Mouse (Mus musculus): ENCODE measurements around the gene Cops6.

Cops6 gene

DNA sequence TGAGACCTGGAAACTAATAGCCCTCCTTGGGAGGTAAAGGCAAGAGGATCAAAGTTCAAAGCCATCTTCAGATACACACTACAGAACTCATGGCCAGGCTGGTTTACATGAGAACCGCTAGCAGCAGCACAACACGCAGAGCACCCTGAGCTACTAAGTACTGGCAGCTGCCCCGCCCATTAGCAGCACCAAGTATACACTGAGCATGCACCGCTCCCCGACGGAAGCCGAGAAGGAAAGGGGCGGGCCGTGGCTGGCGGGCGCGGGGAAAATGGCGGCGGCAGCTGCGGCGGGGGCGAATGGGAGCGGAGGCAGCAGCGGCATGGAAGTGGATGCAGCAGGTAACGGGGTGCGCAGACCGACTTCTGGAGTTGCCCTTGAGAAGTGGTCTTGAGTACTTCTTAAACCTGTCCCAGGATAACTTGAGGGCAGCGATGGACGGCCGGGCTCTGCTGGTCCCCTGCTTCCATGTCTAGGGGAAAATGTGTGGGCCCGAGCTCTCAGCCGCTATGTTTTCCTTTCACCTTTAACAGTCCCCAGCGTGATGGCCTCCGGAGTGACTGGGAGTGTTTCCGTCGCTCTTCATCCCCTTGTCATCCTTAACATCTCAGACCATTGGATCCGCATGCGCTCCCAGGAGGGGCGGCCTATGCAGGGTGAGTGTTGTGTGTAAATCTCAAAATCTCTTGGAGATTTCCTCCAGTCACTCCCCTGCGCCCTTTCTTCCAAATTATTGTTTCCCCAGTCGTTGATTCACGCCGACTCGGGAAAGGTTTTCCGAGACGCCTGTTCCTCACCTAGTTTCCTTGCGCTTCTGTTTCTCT is at the start of gene Cops6:
TSS of gene Cops6 (plus strand) at position 230 of the 824 bp plus-strand sequence.
- DNase-seq, result peak; percentile 93

DNA sequence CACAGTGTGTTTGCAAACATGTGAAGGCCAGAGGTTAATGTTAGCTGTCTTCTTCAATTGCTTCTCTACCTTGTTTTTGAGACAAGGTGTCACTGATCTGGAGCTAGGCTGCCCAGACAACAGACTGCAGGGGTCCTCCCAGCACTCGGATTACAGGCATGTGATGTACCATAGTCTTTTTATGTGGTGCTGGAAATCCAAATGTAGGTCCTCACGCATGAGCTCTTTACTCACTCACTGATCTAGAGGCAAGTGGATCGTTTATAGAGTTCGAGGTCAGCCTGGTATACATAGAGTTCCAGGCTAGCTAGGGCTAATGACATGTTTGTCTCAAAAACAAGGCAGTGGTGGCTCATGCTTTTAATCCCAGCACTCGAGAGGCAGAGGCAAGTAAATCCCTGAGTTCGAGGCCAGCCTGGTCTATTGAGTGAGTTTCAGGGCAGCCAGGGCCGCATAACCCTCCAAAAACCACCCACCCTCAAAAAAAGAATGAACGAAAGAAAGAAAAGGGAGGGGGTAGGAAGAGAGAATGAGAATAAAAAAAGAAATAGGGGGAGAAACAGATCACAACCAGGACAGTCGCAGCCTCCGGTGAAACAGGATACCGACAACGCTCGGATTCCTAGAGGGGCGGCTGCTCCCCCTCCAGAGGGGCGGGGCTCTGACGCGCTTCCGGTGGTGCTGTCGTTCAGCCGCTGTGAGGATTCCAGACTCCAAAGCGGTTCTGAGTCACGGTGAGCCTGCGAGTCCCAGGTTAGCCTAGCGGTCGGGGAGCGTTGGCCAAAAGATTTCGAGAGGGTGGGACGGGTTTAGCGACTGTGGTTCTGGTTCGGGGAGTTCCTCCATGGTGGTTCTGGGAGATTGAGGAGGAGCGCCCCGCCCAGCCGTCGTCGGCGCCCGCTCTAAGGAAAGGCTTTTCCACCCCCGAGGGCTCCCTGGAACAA is 44.3 kb upstream of the Cops6 start, which contains the start of gene Zscan21:
TSS of gene Zscan21 (plus strand) at position 649 of the 944 bp plus-strand sequence.
- peak; percentile 85 for DNase-seq

DNA sequence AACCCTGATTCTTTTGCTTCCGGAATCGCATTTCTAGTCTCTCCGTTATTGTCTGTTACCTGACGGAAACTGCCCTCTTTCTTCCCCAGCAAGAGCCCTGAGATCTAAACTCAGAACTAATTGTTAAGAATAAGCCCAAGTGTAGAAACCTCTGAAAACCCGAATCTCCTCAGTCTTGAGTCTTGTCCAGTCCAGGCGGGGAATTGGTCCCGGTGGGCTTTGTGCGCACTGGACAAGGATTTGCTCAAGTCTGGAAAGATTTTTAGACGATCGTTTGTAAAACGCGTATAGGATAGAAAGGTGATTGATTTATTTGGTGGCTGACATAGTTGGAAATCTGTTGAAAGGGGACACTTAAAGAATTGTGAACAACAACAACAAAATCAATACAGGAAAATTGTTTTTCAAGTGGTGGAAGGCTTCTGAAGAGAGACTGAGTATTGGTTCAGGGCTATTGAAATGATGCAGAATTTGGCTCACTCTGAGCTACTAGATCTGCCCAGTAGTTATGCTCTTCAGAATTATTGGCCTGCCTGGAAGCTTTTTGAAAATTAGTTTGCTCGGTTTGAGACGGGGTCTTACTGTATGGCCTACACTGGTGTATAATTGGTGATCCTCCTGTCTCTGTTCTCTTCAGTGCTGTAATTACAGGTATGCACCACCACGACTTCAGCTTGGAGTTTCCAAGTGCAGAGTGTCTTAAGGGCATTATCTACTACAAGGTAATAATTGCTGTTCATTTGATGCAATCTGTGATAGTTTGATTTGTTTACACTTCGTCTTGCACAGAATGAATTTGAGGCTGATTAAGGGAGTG is 43.5 kb upstream of the Cops6 start:
- DNase-seq, result no peak

GRCm38 (mm10) chr5:138118041-138118440 is 42.8 kb upstream of the Cops6 start:
- no peak for DNase-seq

- no peak for DNase-seq
Observed at GRCm38 (mm10) chr5:138132425-138133064, 28.3 kb upstream of the Cops6 start.

- DNase-seq, result no peak
Observed at GRCm38 (mm10) chr5:138137257-138137656, 23.6 kb upstream of the Cops6 start.

GRCm38 (mm10) chr5:138137935-138138549 is 22.8 kb upstream of the Cops6 start:
- DNase-seq, result no peak

GRCm38 (mm10) chr5:138138585-138138984 is 22.3 kb upstream of the Cops6 start:
- no peak for DNase-seq

DNA sequence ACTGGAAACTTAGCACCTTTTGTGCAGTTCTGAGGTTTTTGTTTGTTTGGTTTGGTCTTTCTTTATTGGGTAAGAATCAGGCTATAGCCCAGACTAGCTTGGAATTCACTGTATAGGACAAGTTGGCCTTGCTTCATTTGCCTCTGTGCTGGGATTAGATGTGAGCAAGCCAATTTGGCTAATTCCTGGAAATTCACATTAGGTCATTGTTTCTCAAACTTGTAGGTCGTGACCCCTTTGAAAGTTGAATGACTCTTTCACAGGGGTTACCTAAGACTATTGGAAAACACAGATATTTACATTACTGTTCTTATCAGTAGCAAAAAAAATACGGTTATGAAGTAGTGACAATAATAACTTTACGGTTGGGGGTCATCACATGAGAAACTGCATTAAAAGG is 6.5 kb upstream of the Cops6 start:
- no peak for DNase-seq

DNA sequence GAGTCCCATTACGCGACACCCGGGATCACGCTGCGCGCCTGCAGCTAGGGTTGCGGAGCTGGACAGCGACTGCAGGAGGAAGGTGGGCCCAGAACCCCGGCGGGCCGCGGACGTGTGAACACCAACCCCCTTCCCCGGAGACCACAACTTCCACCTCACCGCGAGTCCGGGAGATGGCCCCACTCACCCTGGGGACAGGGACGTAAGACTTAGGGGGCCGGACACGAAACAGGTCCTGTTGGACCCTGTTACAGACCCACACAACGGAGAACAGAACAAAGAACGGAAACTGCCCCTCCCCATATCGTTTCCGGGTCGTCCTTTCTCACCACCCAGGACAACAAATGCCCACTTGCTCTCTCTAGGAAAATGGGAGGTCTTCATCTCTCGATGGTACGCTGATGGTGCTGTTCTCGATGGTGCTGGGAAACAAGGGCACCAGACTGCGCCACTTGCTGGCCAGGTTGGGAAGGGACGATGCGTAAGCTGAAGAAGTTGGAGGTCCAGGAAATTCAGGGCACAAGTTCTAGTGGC is 5.4 kb upstream of the Cops6 start, which contains the start of gene Zfp113:
TSS of gene Zfp113 (minus strand) at position 302 of the 534 bp plus-strand sequence.
- DNase-seq, result peak; percentile 91

- peak; percentile 40 for DNase-seq
Observed at GRCm38 (mm10) chr5:138160224-138160762, 578 bp upstream of the Cops6 start.

- DNase-seq, result peak; percentile 22
Observed at GRCm38 (mm10) chr5:138163046-138163445, 2.2 kb downstream of the Cops6 start.

- peak; percentile 22 for DNase-seq
Observed at GRCm38 (mm10) chr5:138163610-138164009, 2.7 kb downstream of the Cops6 start.

DNA sequence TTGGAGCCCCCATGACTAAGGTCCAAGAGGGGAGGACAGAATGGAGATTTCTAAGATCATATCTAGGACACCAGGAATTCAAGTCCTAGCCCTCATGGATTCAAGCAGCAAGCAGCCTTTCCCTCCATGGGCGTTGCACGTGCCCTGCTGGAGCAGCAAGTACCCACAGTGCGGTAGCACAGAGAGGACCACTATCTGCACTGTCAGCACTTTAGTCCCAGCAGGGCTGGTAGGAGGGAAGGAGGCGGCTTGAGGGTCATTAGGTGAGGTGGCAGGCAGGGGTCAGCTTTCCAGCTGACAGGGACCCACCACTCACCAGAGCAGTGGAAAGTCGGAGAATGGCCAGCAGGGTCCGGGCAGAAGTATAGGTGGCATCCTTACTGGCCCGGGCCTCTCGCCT is 4.7 kb downstream of the Cops6 start:
- DNase-seq, result peak; percentile 28

DNA sequence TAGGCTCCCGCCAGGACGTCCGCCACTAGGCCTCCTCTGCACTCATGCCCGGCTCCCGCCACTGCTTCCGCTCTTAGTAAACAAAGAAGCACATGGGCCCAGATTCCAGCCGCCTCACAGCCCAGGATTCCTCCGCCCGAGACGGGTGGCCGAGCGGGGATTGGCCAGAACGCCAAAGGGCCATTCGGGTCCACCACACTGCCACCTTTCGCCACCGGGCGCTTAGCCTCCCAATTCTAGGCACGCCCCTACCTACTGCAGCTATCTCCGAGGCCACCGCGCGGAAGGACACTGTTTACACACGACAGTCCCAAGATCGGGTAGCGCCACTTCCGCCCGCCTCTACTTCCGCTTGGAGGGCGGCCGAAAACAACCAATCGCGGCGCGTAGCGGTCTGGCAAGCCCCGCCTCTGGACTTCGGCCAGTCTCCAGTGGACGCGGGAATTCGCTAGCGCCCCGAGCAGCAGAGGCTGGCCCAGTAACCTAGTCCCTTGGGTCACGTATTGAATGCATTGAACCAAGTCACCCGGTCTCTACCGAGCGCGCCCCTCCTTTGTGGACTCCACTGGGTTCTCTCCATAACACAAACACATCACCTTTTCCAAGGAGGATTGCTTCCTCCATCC is 10.2 kb downstream of the Cops6 start:
- peak; percentile 97 for DNase-seq

DNA sequence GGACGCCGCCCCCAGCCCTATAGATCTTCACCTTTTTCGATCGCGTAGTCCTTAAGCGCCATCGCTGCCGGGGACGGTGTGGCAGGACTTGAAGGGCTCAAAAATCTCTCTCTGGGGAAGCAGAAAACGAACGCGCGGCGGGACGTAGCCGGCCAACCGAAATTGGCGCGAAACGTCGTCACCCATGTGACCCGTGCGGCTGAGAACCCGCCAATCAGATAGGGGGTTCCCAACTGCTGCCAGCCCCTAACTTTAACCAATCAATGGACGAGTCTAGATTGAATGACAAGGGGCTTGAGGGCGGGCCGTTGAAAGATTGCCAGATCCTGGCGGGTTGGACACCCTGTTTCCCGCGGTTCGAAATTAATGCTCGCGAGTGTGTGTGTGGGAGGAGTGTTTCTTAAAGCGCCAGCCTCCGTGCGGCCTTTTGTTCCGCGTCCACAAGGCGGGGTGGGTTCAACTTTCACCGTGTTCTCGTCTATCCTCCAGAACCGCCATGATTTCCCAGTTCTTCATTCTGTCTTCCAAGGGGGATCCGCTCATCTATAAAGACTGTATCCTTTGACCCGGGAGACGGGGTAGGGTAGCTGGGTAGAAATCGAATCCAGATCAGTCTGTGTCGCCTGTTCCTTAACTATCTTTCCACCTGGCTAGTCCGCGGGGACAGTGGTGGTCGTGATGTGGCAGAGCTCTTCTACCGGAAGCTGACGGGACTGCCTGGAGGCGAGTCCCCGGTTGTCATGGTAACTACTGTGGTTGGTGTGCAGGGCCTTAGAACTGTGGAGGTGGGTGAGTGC is 11.0 kb downstream of the Cops6 start, which contains the start of the genes Ap4m1 and Mcm7:
TSS of gene Ap4m1 (plus strand) at position 308 of the 797 bp plus-strand sequence.
TSS of gene Mcm7 (minus strand) at position 728 of the 797 bp plus-strand sequence.
- peak; percentile 99 for DNase-seq

- no peak for DNase-seq
Observed at GRCm38 (mm10) chr5:138173217-138173616, 12.3 kb downstream of the Cops6 start.

DNA sequence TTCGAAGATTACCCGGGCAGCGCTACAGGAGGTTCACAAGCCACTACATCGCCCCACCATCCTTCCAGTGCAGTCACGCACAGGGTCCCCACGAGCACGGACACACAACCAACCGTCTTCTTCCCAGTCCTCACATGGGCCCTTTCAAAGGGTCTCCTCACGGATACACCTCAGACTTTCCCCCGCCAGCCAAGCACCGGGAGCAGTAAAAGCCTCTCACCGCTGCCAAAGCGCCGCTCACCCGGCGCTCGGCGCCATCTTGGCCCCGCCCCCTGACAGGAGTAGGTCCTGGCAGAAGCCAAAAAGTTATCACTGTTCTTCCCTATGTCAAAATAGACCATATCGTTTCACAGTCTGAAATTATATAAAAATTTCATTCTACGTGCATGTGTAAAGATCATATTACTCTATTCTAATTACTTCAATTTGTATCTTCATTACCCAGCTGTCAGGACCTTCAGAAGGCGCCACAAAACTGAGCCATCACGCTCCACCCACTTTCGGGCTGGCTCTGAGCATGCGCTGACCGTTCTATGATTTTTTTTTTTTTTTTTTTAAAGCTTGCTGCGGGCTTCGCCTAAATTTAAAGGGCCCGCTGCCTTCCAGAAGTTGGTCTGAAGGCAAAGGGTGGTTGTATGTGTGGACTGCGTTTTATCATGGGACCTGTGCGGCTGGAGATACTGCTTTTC is 26.2 kb downstream of the Cops6 start, which contains the start of the genes Taf6 and Cnpy4:
TSS of gene Taf6 (minus strand) at position 502 of the 689 bp plus-strand sequence.
TSS of gene Cnpy4 (plus strand) at position 536 of the 689 bp plus-strand sequence.
- peak; percentile 87 for DNase-seq
